Mouse (Mus musculus): ENCODE measurements at regions not wholly inside any gene's neighbourhood (a gene's known extent, or its start where the extent isn't known, plus 50 kb on each side); places are given as distances from the start of the nearest gene placed in this dataset.
A peak's percentile ranks its signal among the peaks of the same experiment; 100 is the strongest.

DNA sequence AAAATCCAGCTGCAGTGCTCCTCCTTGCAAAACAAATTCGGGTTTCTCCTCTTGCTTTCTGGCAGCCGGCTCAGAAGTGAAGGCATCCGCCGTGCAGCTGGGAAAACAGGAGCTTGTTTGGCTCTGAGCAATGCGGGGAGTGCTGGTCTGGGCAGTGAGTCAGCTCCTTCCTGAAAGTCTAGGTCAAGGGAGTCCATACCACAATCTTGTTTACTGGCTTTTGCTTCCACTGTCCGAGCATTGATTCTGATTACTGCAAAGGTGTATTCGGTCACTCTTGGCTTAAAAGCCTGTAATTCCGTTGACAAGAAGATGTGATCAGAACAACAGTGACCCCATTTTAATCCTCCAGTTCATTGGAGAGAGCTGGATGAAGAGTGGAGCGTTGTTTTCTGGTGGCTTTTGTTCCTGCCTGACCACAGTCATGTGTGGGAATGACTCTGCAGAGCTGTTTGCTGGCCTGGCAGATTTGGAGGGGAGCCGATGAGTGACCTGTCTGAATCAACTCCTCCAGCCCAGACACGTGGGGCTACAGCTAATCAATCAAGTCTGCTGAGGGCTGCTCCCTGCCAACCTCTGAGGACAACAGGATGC, 65.4 kb upstream of the Gadd45a start:
- no peaks in the 10 kb centered on the region for H3K36me3 ChIP-seq (ENCODE audit: control insufficient read depth, insufficient read depth, low read length, poor library complexity, severe bottlenecking)
- no peaks in the 10 kb centered on the region for H3K9me3 ChIP-seq (replicated peaks; ENCODE audit: control insufficient read depth, insufficient read depth, low read length, poor library complexity, severe bottlenecking)
- no peak overlapping the region for H3K9ac ChIP-seq (ENCODE audit: low read depth, poor library complexity, severe bottlenecking)
- H3K4me1 ChIP-seq (ENCODE audit: control insufficient read depth, insufficient read depth, low read length): peaks cover 3% of the 10 kb centered on the region
- H3K27ac ChIP-seq (ENCODE audit: insufficient read depth, low read length): peak overlapping the region; percentile 37; the same call in 1 of the 2 replicates
- H3K27me3 ChIP-seq (ENCODE audit: control insufficient read depth, insufficient read depth, low read length, poor library complexity, severe bottlenecking): no peaks in the 10 kb centered on the region
- no peak overlapping the region for H3K4me3 ChIP-seq (ENCODE audit: low read depth, low read length)
- TF ChIP-seq EP300 (IDR thresholded peaks at IDR 0.05; ENCODE audit: insufficient read depth, low read depth, low read length) (0 out of 2 replicates have a peak, but pooled peaks have one; percentile 31), POLR2A (IDR thresholded peaks at IDR 0.05; ENCODE audit: insufficient read depth, low read length) (no peak)

DNA sequence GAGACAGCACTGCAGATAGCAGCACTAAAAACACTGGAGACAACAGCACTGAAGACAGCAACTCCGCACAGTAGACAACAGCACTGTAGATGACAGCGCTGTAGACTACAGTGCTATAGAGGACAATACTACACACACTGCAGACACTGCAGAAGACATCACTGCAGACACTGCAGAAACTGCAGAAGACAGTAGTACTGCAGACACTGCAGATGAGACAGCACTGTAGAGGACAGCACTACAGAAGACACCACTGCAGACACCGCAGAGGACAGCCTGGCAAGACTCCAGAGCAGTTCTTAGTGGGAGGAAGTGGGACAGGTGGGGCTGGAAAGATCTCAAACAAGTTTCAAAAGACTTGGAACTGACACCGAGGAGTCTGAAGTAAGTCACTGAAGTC, 64.8 kb upstream of the Gadd45a start:
- Histone ChIP-seq H3K4me1 (ENCODE audit: control insufficient read depth, insufficient read depth, low read length) (peaks cover 3% of the 10 kb centered on the region), H3K27ac (ENCODE audit: insufficient read depth, low read length) (no peak overlapping the region), H3K9ac (ENCODE audit: low read depth, poor library complexity, severe bottlenecking) (no peak overlapping the region), H3K36me3 (ENCODE audit: control insufficient read depth, insufficient read depth, low read length, poor library complexity, severe bottlenecking) (no peaks in the 10 kb centered on the region), H3K4me3 (ENCODE audit: low read depth, low read length) (no peak overlapping the region), H3K27me3 (ENCODE audit: control insufficient read depth, insufficient read depth, low read length, poor library complexity, severe bottlenecking) (no peaks in the 10 kb centered on the region), H3K9me3 (replicated peaks; ENCODE audit: control insufficient read depth, insufficient read depth, low read length, poor library complexity, severe bottlenecking) (no peaks in the 10 kb centered on the region)
- no peak for TF ChIP-seq POLR2A (IDR thresholded peaks at IDR 0.05; ENCODE audit: insufficient read depth, low read length)
- TF ChIP-seq EP300 (IDR thresholded peaks at IDR 0.05; ENCODE audit: insufficient read depth, low read depth, low read length): no peak
- no peak for TF ChIP-seq CTCF (IDR thresholded peaks at IDR 0.05; ENCODE audit: low read depth, low read length)

DNA sequence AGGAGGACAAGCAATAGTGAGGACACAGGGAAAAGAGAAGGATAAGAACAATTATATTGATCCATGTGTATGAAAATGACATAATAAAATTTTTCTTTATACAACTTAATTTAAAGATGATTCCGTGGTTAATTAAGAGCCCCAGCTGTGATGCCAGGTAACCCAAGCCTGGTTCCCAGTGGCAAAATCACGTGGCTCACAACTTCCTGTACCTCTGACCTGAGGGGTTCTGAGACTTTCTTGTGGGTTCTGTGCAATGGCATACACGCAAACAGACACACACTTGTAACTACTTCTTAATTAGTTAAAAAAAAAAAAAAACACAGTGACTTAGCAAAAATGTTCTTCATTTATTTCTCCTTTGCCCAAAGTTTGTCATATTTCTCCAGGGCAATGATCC, 57.2 kb upstream of the Gadd45a start:
- H3K36me3 ChIP-seq (ENCODE audit: control insufficient read depth, insufficient read depth, low read length, poor library complexity, severe bottlenecking): no peaks in the 10 kb centered on the region
- H3K27me3 ChIP-seq (ENCODE audit: control insufficient read depth, insufficient read depth, low read length, poor library complexity, severe bottlenecking): no peaks in the 10 kb centered on the region
- no peak overlapping the region for H3K27ac ChIP-seq (ENCODE audit: insufficient read depth, low read length)
- no peaks in the 10 kb centered on the region for H3K9me3 ChIP-seq (replicated peaks; ENCODE audit: control insufficient read depth, insufficient read depth, low read length, poor library complexity, severe bottlenecking)
- H3K4me1 ChIP-seq (ENCODE audit: control insufficient read depth, insufficient read depth, low read length): peaks cover 2% of the 10 kb centered on the region
- TF ChIP-seq EP300 (IDR thresholded peaks at IDR 0.05; ENCODE audit: insufficient read depth, low read depth, low read length) (no peak), CTCF (IDR thresholded peaks at IDR 0.05; ENCODE audit: low read depth, low read length) (no peak), POLR2A (IDR thresholded peaks at IDR 0.05; ENCODE audit: insufficient read depth, low read length) (no peak)
- no peak overlapping the region for H3K4me3 ChIP-seq (ENCODE audit: low read depth, low read length)
- no peak overlapping the region for H3K9ac ChIP-seq (ENCODE audit: low read depth, poor library complexity, severe bottlenecking)

DNA sequence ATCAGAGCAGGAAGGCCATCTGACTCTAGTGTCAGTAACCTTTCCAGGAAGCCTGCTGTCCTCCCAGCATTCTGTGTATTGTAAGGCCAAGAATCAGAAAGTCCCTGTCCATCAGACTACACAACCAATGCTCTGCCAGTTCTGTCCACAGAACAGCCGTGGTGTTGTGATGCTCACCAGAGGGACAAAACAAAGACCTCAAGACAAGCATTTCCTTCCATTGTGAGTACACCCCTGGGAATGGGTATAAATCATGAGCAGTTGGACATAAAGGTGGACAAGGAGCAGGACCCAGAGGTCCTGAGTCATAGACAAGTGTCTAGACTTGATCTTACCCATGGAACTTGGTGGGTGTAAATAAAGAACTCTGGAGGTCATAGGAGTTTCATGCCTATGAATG, 55.9 kb upstream of the Gadd45a start:
- Histone ChIP-seq H3K4me1 (ENCODE audit: control insufficient read depth, insufficient read depth, low read length) (peaks cover 2% of the 10 kb centered on the region), H3K36me3 (ENCODE audit: control insufficient read depth, insufficient read depth, low read length, poor library complexity, severe bottlenecking) (no peaks in the 10 kb centered on the region), H3K27ac (ENCODE audit: insufficient read depth, low read length) (no peak overlapping the region), H3K4me3 (ENCODE audit: low read depth, low read length) (no peak overlapping the region), H3K9ac (ENCODE audit: low read depth, poor library complexity, severe bottlenecking) (no peak overlapping the region), H3K9me3 (replicated peaks; ENCODE audit: control insufficient read depth, insufficient read depth, low read length, poor library complexity, severe bottlenecking) (no peaks in the 10 kb centered on the region), H3K27me3 (ENCODE audit: control insufficient read depth, insufficient read depth, low read length, poor library complexity, severe bottlenecking) (no peaks in the 10 kb centered on the region)
- TF ChIP-seq POLR2A (IDR thresholded peaks at IDR 0.05; ENCODE audit: insufficient read depth, low read length): no peak
- TF ChIP-seq EP300 (IDR thresholded peaks at IDR 0.05; ENCODE audit: insufficient read depth, low read depth, low read length): no peak
- TF ChIP-seq CTCF (IDR thresholded peaks at IDR 0.05; ENCODE audit: low read depth, low read length): no peak

DNA sequence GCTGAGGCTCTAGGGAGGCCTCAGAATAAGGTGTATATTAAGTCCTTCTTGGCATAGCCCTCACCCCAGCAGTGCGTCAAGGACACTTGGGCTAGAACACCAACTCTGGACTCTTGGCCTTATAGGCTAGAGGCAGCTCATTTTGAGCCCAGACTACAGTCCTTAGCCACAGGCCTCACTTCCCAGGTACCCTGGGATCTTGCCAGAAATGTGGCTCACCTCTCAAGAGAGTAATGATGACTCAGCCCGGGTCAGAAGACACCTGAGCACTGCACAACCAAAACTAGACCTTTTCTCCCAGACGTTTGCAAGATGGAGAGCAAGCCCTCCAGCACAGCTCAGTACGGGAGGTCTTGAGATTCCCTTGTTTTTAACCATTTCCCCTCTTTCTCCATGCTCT, 52.9 kb upstream of the Gadd45a start:
- H3K9me3 ChIP-seq (replicated peaks; ENCODE audit: control insufficient read depth, insufficient read depth, low read length, poor library complexity, severe bottlenecking): no peaks in the 10 kb centered on the region
- no peaks in the 10 kb centered on the region for H3K27me3 ChIP-seq (ENCODE audit: control insufficient read depth, insufficient read depth, low read length, poor library complexity, severe bottlenecking)
- H3K4me1 ChIP-seq (ENCODE audit: control insufficient read depth, insufficient read depth, low read length): peaks cover 2% of the 10 kb centered on the region
- H3K27ac ChIP-seq (ENCODE audit: insufficient read depth, low read length): no peak overlapping the region
- no peak for TF ChIP-seq EP300 (IDR thresholded peaks at IDR 0.05; ENCODE audit: insufficient read depth, low read depth, low read length)
- no peak for TF ChIP-seq CTCF (IDR thresholded peaks at IDR 0.05; ENCODE audit: low read depth, low read length)
- no peak for TF ChIP-seq POLR2A (IDR thresholded peaks at IDR 0.05; ENCODE audit: insufficient read depth, low read length)
- no peak overlapping the region for H3K9ac ChIP-seq (ENCODE audit: low read depth, poor library complexity, severe bottlenecking)
- H3K36me3 ChIP-seq (ENCODE audit: control insufficient read depth, insufficient read depth, low read length, poor library complexity, severe bottlenecking): no peaks in the 10 kb centered on the region
- no peak overlapping the region for H3K4me3 ChIP-seq (ENCODE audit: low read depth, low read length)

DNA sequence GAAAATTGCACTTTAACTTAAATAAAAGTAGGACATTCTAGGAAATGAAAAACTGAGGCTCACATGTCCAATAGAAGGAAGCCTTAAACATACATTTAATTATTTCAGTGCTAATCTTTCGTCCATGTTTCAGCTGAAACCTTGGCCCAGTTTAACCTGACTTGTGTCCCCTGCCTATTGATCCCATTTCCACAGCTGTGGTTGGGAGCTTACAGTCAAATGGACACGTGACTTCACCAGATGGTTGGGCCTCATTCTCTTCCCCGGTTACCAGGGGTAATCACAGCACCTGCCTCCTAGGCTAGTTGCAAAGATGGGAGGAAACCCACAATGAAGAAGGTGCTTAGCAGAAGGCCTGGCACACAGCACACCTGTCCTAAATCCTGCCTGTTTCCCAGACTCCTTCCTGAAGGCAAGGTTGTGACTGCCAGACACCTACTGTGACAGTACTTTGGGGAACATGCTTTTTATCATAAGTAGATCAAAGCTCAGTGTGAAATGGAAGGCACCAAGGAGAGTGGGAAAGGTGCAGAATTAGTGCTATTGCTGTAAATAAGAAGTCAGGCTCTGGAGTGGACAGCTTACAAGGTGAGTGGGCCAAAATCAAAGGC, 52.4 kb upstream of the Gadd45a start:
- no peak for TF ChIP-seq EP300 (IDR thresholded peaks at IDR 0.05; ENCODE audit: insufficient read depth, low read depth, low read length)
- no peak for TF ChIP-seq POLR2A (IDR thresholded peaks at IDR 0.05; ENCODE audit: insufficient read depth, low read length)
- no peak for TF ChIP-seq CTCF (IDR thresholded peaks at IDR 0.05; ENCODE audit: low read depth, low read length)
- Histone ChIP-seq H3K9ac (ENCODE audit: low read depth, poor library complexity, severe bottlenecking) (no peak overlapping the region), H3K36me3 (ENCODE audit: control insufficient read depth, insufficient read depth, low read length, poor library complexity, severe bottlenecking) (no peaks in the 10 kb centered on the region)

More for the DNA sequence above, 52.4 kb upstream of the Gadd45a start:
- Histone ChIP-seq H3K9me3 (replicated peaks; ENCODE audit: control insufficient read depth, insufficient read depth, low read length, poor library complexity, severe bottlenecking) (no peaks in the 10 kb centered on the region), H3K27me3 (ENCODE audit: control insufficient read depth, insufficient read depth, low read length, poor library complexity, severe bottlenecking) (no peaks in the 10 kb centered on the region), H3K27ac (ENCODE audit: insufficient read depth, low read length) (no peak overlapping the region), H3K4me3 (ENCODE audit: low read depth, low read length) (no peak overlapping the region), H3K4me1 (ENCODE audit: control insufficient read depth, insufficient read depth, low read length) (peaks cover 2% of the 10 kb centered on the region)

All from ES-Bruce4 (cell line).